Mouse (Mus musculus) cerebellum, adult 8-10 months (tissue): ENCODE measurements around the gene Magea2.
"Not testable (repeated sequence)": the region's sequence is repeated elsewhere in the genome, so short reads cannot be mapped to it uniquely, and the experiment has no call there.

Experiments
- DNase-seq: peaks from one replicate; pipeline ENCODE4 v3.0.0; 2022

The Magea2 gene

GRCm38 (mm10) chrX:155093566-155093965, at the start of gene Magea2:
Magea2 (minus strand) TSS chrX:155093666.
- DNase-seq: not testable (repeated sequence)

DNA sequence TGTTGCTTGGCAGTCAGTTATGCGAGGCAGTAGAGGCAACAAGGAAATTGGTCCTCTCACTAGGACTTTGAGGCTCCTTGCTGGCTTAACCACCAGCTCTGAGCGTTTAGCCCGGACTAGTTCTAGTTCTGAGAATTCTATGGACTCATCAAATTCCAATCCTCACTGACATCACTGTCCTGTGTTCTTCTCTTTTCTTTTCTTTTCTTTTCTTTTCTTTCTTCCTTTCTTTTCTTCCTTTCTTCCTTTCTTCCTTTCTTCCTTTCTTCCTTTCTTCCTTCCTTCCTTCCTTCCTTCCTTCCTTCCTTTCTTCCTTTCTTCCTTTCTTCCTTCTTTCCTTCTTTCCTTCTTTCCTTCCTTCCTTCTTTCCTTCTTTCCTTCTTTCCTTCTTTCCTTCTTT, 34.8 kb upstream of the Magea2 start, which contains the start of gene Cldn34b2:
Gene Cldn34b2 (minus strand): TSS at position 101 of the 400 bp plus-strand sequence.
- not testable (repeated sequence) for DNase-seq

GRCm38 (mm10) chrX:155098024-155098423, 4.6 kb upstream of the Magea2 start:
- peak; percentile 8 for DNase-seq

DNA sequence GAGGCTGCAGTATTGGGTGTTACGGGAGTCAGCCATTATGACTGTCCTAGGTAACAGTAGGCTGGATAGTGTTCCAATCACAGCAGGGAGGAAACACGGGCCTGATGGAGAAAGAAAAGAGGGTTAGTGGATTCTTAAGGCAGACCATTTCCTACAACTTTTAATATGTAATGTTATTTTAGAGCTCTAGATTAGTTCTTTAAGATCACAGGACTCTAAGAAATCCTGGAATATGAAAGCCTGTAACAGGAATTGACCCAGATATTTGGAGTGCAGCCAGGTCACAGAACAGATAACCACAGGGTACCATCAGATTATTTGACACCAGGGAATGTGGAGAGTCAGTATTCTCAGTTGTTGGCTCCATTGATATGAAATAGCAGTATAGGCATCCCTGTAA, 3.8 kb downstream of the Magea2 start, which contains the start of gene Magea1:
Gene Magea1 (minus strand): TSS at position 101 of the 400 bp plus-strand sequence.
- DNase-seq: not testable (repeated sequence)

DNA sequence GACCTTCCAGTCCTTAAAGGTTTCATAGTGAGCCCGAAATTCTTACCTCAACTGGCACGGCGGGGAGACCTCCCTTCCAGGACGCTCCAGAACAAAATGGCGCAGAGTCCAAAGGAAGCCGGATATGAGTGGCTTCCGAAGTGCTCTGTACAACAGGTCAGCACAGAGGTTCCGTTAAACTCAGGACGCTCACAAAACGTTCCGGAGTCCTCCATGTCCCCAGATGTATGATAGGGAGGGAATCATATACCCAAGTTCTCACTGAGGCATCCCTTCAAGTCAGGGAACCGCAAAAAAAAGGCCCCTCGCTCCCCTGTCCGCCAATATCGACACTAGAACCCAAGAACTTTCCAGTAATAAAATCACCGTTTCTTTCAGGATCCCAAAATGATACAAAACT, 30.4 kb downstream of the Magea2 start, which contains the start of gene Magea5:
Gene Magea5 (minus strand): TSS at position 101 of the 400 bp plus-strand sequence.
- DNase-seq: not testable (repeated sequence)

- DNase-seq: not testable (repeated sequence)
Measured at GRCm38 (mm10) chrX:154995750-154996149, 97.7 kb downstream of the Magea2 start, which contains the start of gene Magea8. Magea8 (minus strand) TSS chrX:154995850.
